Mouse (Mus musculus): ENCODE results near the gene Zfp609. TPM values are rescaled to one million over a fixed set of nuclear protein-coding genes. Genes with fewer than 3 reads are reported as not detected.
A peak's percentile ranks its signal among the peaks of the same experiment; 100 is the strongest.

The Zfp609 gene
- total and polyA plus RNA-seq, 2 experiments from 2014 or later, result 5.4 to 11.2 TPM

- H3K4me2 ChIP-seq (ENCODE audit: low read depth, low read length, poor library complexity, severe bottlenecking), result no peak overlapping the region
- no peak overlapping the region for H3K9ac ChIP-seq (replicated peaks; ENCODE audit: low read length, poor library complexity, severe bottlenecking)
- no peaks in the 10 kb centered on the region for H3K27me3 ChIP-seq (ENCODE audit: insufficient read depth, low read length)
- no peaks in the 10 kb centered on the region for H3K4me1 ChIP-seq (ENCODE audit: insufficient read depth, low read length)
- no peaks in the 10 kb centered on the region for H3K9me3 ChIP-seq (ENCODE audit: low read length)
- no peak for TF ChIP-seq CTCF (IDR thresholded peaks at IDR 0.05)
- no peak for ATAC-seq (ENCODE audit: low FRiP score)
- no peak overlapping the region for H3K4me3 ChIP-seq (ENCODE audit: low read depth, low read length)
- peaks cover 3% of the 10 kb centered on the region for H3K36me3 ChIP-seq (ENCODE audit: insufficient read depth, low read length)
- H3K27ac ChIP-seq (ENCODE audit: low read depth, low read length), result no peak overlapping the region
- no peak for DNase-seq (ENCODE audit: low spot score)
These were observed 9.6 kb upstream of the Zfp609 start for GRCm38 (mm10) chr9:65836916-65837315.

- 57% methylated on average over 10 of the region's 10 CpGs for WGBS
- ATAC-seq (ENCODE audit: low FRiP score), result no peak
These were observed 7.4 kb upstream of the Zfp609 start for GRCm38 (mm10) chr9:65834628-65835354.

GRCm38 (mm10) chr9:65833640-65834039 lies 6.3 kb upstream of the Zfp609 start:
- no peak overlapping the region for H3K9ac ChIP-seq (replicated peaks; ENCODE audit: low read length, poor library complexity, severe bottlenecking)
- no peak for TF ChIP-seq CTCF (IDR thresholded peaks at IDR 0.05)
- DNase-seq (ENCODE audit: low spot score) (no peak), ATAC-seq (ENCODE audit: low FRiP score) (no peak)
- H3K9me3 ChIP-seq (ENCODE audit: low read length), result no peaks in the 10 kb centered on the region
- H3K27ac ChIP-seq (ENCODE audit: low read depth, low read length), result no peak overlapping the region
- no peak overlapping the region for H3K4me3 ChIP-seq (ENCODE audit: low read depth, low read length)
- no peaks in the 10 kb centered on the region for H3K4me1 ChIP-seq (ENCODE audit: insufficient read depth, low read length)
- H3K36me3 ChIP-seq (ENCODE audit: insufficient read depth, low read length), result peaks cover 3% of the 10 kb centered on the region
- no peaks in the 10 kb centered on the region for H3K27me3 ChIP-seq (ENCODE audit: insufficient read depth, low read length)
- no peak overlapping the region for H3K4me2 ChIP-seq (ENCODE audit: low read depth, low read length, poor library complexity, severe bottlenecking)

More at GRCm38 (mm10) chr9:65834628-65835354, 7.4 kb upstream of the Zfp609 start:
- Histone ChIP-seq H3K36me3 (ENCODE audit: insufficient read depth, low read length) (peaks cover 3% of the 10 kb centered on the region), H3K9me3 (ENCODE audit: low read length) (no peaks in the 10 kb centered on the region), H3K27ac (ENCODE audit: low read depth, low read length) (no peak overlapping the region), H3K9ac (replicated peaks; ENCODE audit: low read length, poor library complexity, severe bottlenecking) (no peak overlapping the region), H3K4me1 (ENCODE audit: insufficient read depth, low read length) (no peaks in the 10 kb centered on the region), H3K27me3 (ENCODE audit: insufficient read depth, low read length) (no peaks in the 10 kb centered on the region), H3K4me3 (ENCODE audit: low read depth, low read length) (no peak overlapping the region), H3K4me2 (ENCODE audit: low read depth, low read length, poor library complexity, severe bottlenecking) (no peak overlapping the region)
- no peak for TF ChIP-seq CTCF (IDR thresholded peaks at IDR 0.05)
- peak; percentile 42 for DNase-seq (ENCODE audit: low spot score)

- no peak overlapping the region for H3K4me3 ChIP-seq (ENCODE audit: low read depth, low read length)
- no peak for TF ChIP-seq CTCF (IDR thresholded peaks at IDR 0.05)
- 26% methylated on average over 2 of the region's 2 CpGs for WGBS
- ATAC-seq (ENCODE audit: low FRiP score) (no peak), DNase-seq (ENCODE audit: low spot score) (peak; percentile 9)
- H3K27me3 ChIP-seq (ENCODE audit: insufficient read depth, low read length), result no peaks in the 10 kb centered on the region
- H3K9me3 ChIP-seq (ENCODE audit: low read length), result no peaks in the 10 kb centered on the region
- H3K36me3 ChIP-seq (ENCODE audit: insufficient read depth, low read length), result peaks cover 3% of the 10 kb centered on the region
- no peak overlapping the region for H3K9ac ChIP-seq (replicated peaks; ENCODE audit: low read length, poor library complexity, severe bottlenecking)
- 0 out of 2 replicates have a peak, but pooled peaks cover 3% of the 10 kb centered on the region for H3K4me1 ChIP-seq (ENCODE audit: insufficient read depth, low read length)
- no peak overlapping the region for H3K27ac ChIP-seq (ENCODE audit: low read depth, low read length)
- H3K4me2 ChIP-seq (ENCODE audit: low read depth, low read length, poor library complexity, severe bottlenecking), result no peak overlapping the region
These were observed 5.9 kb upstream of the Zfp609 start for GRCm38 (mm10) chr9:65833230-65833629.

- H3K27ac ChIP-seq (ENCODE audit: low read depth, low read length), result no peak overlapping the region
- H3K4me2 ChIP-seq (ENCODE audit: low read depth, low read length, poor library complexity, severe bottlenecking), result no peak overlapping the region
- ATAC-seq (ENCODE audit: low FRiP score) (no peak), DNase-seq (ENCODE audit: low spot score) (no peak)
- H3K4me3 ChIP-seq (ENCODE audit: low read depth, low read length), result no peak overlapping the region
- no peak for TF ChIP-seq CTCF (IDR thresholded peaks at IDR 0.05)
- H3K27me3 ChIP-seq (ENCODE audit: insufficient read depth, low read length), result no peaks in the 10 kb centered on the region
- no peaks in the 10 kb centered on the region; the same call in 1 of the 2 replicates for H3K36me3 ChIP-seq (ENCODE audit: insufficient read depth, low read length)
- H3K4me1 ChIP-seq (ENCODE audit: insufficient read depth, low read length), result 0 out of 2 replicates have a peak, but pooled peaks cover 5% of the 10 kb centered on the region
- 8% methylated on average over 2 of the region's 2 CpGs for WGBS
- H3K9me3 ChIP-seq (ENCODE audit: low read length), result no peaks in the 10 kb centered on the region
- H3K9ac ChIP-seq (replicated peaks; ENCODE audit: low read length, poor library complexity, severe bottlenecking), result no peak overlapping the region
These were observed 4.7 kb upstream of the Zfp609 start for GRCm38 (mm10) chr9:65832041-65832440.

- Histone ChIP-seq H3K27me3 (ENCODE audit: insufficient read depth, low read length) (no peaks in the 10 kb centered on the region), H3K27ac (ENCODE audit: low read depth, low read length) (no peak overlapping the region), H3K9me3 (ENCODE audit: low read length) (no peaks in the 10 kb centered on the region), H3K9ac (replicated peaks; ENCODE audit: low read length, poor library complexity, severe bottlenecking) (no peak overlapping the region), H3K36me3 (ENCODE audit: insufficient read depth, low read length) (no peaks in the 10 kb centered on the region), H3K4me3 (ENCODE audit: low read depth, low read length) (no peak overlapping the region), H3K4me1 (ENCODE audit: insufficient read depth, low read length) (0 out of 2 replicates have a peak, but pooled peaks cover 5% of the 10 kb centered on the region), H3K4me2 (ENCODE audit: low read depth, low read length, poor library complexity, severe bottlenecking) (no peak overlapping the region)
- ATAC-seq (ENCODE audit: low FRiP score) (no peak), DNase-seq (ENCODE audit: low spot score) (no peak)
- no peak for TF ChIP-seq CTCF (IDR thresholded peaks at IDR 0.05)
- WGBS, result 58% methylated on average over 4 of the region's 4 CpGs
These were observed 3.8 kb upstream of the Zfp609 start for GRCm38 (mm10) chr9:65831164-65831563.
